Mouse (Mus musculus): Measurements from ENCODE around the gene Coro6.

DNA sequence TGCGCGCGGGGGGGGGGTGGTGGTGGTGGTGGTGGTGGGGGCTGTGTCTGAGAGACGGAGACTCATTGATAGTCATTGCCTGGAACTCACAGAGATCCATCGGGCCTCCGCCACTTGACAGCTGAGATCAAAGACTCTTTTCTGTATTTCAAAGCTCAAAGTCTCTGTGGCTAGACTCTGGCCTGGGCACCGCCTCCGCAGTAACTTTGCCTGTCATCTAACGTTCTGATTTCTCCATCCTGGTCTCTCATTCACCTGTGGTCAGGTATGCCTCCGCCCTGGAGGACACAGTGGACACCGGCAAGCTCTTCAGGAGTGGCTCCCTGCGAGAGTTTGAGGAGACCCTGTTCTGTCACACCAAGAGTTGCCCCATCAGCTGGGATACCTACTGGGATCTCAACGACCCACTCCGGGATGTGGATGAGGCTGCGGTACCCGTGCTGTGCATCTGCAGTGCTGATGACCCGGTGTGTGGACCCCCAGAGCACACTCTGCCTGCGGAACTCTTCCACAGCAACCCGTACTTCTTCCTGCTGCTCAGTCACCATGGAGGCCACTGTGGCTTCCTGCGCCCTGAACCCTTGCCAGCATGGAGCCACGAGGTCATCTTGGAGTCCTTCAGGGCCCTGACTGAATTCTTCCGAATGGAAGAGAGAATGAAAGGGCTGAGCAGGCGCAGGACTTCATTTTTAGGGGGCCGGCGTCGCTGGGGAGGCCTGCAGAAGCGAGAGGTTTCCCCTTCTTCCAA lies 56.0 kb downstream of the Coro6 start:
- TF ChIP-seq CTCF (IDR thresholded peaks at IDR 0.05) = no peak
- no peak for TF ChIP-seq EP300 (IDR thresholded peaks at IDR 0.05)
